8 mouse cellular contexts compared by ENCODE assay signal in genomic region chr17:23706212-23706611, GRCm38 (mm10). TPM values are rescaled to one million over a fixed set of nuclear protein-coding genes. Genes with fewer than 3 reads are reported as not detected.
DNase-seq lines count a peak whose midpoint lies in the region; ATAC-seq lines count a peak whose summit lies in the region.
"Had no signal": no experiment of that assay in that cellular context is flagged by ENCODE, and none has a peak within 500 bp of the region (broad histone marks: within the 10 kb centered on the region; RNA-seq: fewer than 3 reads in every experiment).

No protein-coding gene starts in this region.

- no peaks in the 10 kb centered on the region for H3K36me3 ChIP-seq in forebrain, embryonic 16.5 days (ENCODE audit: control insufficient read depth, insufficient read depth)
- H3K36me3 ChIP-seq in hindbrain, embryonic 14.5 days (replicated peaks; ENCODE audit: control insufficient read depth, insufficient read depth): no peaks in the 10 kb centered on the region

- 0% methylated on average over 3 of the region's 3 CpGs for WGBS in forebrain, embryonic 16.5 days
- WGBS in hindbrain, embryonic 14.5 days: 0% methylated on average over 3 of the region's 3 CpGs

- H3K9me3 ChIP-seq in forebrain, embryonic 16.5 days (ENCODE audit: control insufficient read depth, low read length): no peaks in the 10 kb centered on the region
- no peaks in the 10 kb centered on the region for H3K9me3 ChIP-seq in hindbrain, embryonic 14.5 days (ENCODE audit: control insufficient read depth, low read length)

- H3K4me2 ChIP-seq in forebrain, embryonic 16.5 days (ENCODE audit: low read length): no peak overlapping the region
- H3K4me2 ChIP-seq in hindbrain, embryonic 14.5 days (replicated peaks): no peak overlapping the region

- no peak overlapping the region for H3K9ac ChIP-seq in forebrain, embryonic 16.5 days (replicated peaks; ENCODE audit: low read depth, low read length)
- no peak overlapping the region for H3K9ac ChIP-seq in hindbrain, embryonic 14.5 days

- H3K27me3 ChIP-seq in forebrain, embryonic 16.5 days (replicated peaks; ENCODE audit: control insufficient read depth, insufficient read depth, low read length): 0 out of 2 replicates have a peak, but pooled peaks cover under 1% of the 10 kb centered on the region
- H3K27me3 ChIP-seq in hindbrain, embryonic 14.5 days (ENCODE audit: control insufficient read depth, insufficient read depth, low read length): peaks cover 19% of the 10 kb centered on the region; the same call in 1 of the 2 replicates

- DNase-seq in R1 (ENCODE audit: low read depth, low spot score): peak; percentile 75
- peak; percentile 80 to 89 for DNase-seq in cerebellum, adult 18-20 months
- peak; percentile 85 for DNase-seq in hindbrain, embryonic 14.5 days (ENCODE audit: low spot score)
- peak; percentile 67 to 84 for DNase-seq in layer of hippocampus, postnatal 25 days (ENCODE audit: extremely low spot score in 1 of 2, low spot score in 1 of 2)
- DNase-seq in right cerebral cortex, postnatal 4 days: peak; percentile 86

- peaks cover 5% of the 10 kb centered on the region for H3K4me1 ChIP-seq in forebrain, embryonic 16.5 days (replicated peaks; ENCODE audit: control insufficient read depth, insufficient read depth, low read length)
- no peaks in the 10 kb centered on the region for H3K4me1 ChIP-seq in hindbrain, embryonic 14.5 days (replicated peaks; ENCODE audit: control insufficient read depth, insufficient read depth, low read length)

- H3K27ac ChIP-seq in forebrain, embryonic 16.5 days (ENCODE audit: low read length): no peak overlapping the region
- no peak overlapping the region for H3K27ac ChIP-seq in hindbrain, embryonic 14.5 days

- ATAC-seq in forebrain, embryonic 16.5 days: peak; percentile 55
- peak; percentile 47 for ATAC-seq in hindbrain, embryonic 14.5 days (ENCODE audit: low FRiP score)
- peak; percentile 75 for ATAC-seq in megakaryocyte-erythroid progenitor cell, adult 5-6 weeks (replicated peaks; ENCODE audit: low FRiP score, low TSS enrichment, poor library complexity, severe bottlenecking)

- no peak overlapping the region for H3K4me3 ChIP-seq in forebrain, embryonic 16.5 days (replicated peaks; ENCODE audit: low read length)
- no peak overlapping the region for H3K4me3 ChIP-seq in hindbrain, embryonic 14.5 days (replicated peaks; ENCODE audit: low read length)
- H3K4me3 ChIP-seq: myocyte had no signal

RNA-seq across cellular contexts. Expression of gene 1520401A03Rik, which starts 16.4 kb away (rescaled TPM):
- polyA plus RNA-seq in forebrain, embryonic 16.5 days (2015; fragmentation: Nextera tagmentation; extraction: Ambion mirVana): not detected in 2 replicates
- 0.09 and 0.18 TPM in 2 replicates for polyA plus RNA-seq in hindbrain, embryonic 14.5 days (2014; fragmentation: Nextera tagmentation; extraction: Ambion mirVana)
- under 1 TPM; 0.17 to 0.61 TPM for total RNA-seq in layer of hippocampus, postnatal 25 days (2021)
- total RNA-seq in megakaryocyte-erythroid progenitor cell, adult 5-6 weeks (2014; fragmentation: Nextera tagmentation): not detected in 2 replicates
- total RNA-seq in megakaryocyte-erythroid progenitor cell, adult 5-6 weeks (2017): not detected in 2 replicates

RNA-seq across cellular contexts. Expression of gene Pkmyt1, which starts 19.9 kb away (rescaled TPM):
- polyA plus RNA-seq in forebrain, embryonic 16.5 days (2015; fragmentation: Nextera tagmentation; extraction: Ambion mirVana): 22.3 and 25.0 TPM in 2 replicates
- polyA plus RNA-seq in hindbrain, embryonic 14.5 days (2014; fragmentation: Nextera tagmentation; extraction: Ambion mirVana): 16.9 and 17.7 TPM in 2 replicates
- 1 to 10 TPM; 2.7 to 3.7 TPM for total RNA-seq in layer of hippocampus, postnatal 25 days (2021)
- 40.3 and 43.8 TPM in 2 replicates for total RNA-seq in megakaryocyte-erythroid progenitor cell, adult 5-6 weeks (2014; fragmentation: Nextera tagmentation)
- 8.1 and 10.6 TPM in 2 replicates for total RNA-seq in megakaryocyte-erythroid progenitor cell, adult 5-6 weeks (2017)

RNA-seq across cellular contexts. Expression of gene Cldn9, which starts 22.4 kb away (rescaled TPM):
- 1.4 TPM in 2 replicates for polyA plus RNA-seq in forebrain, embryonic 16.5 days (2015; fragmentation: Nextera tagmentation; extraction: Ambion mirVana)
- 1.7 and 2.6 TPM in 2 replicates for polyA plus RNA-seq in hindbrain, embryonic 14.5 days (2014; fragmentation: Nextera tagmentation; extraction: Ambion mirVana)
- total RNA-seq in layer of hippocampus, postnatal 25 days (2021): not detected
- not detected in 2 replicates for total RNA-seq in megakaryocyte-erythroid progenitor cell, adult 5-6 weeks (2014; fragmentation: Nextera tagmentation)
- not detected in 2 replicates for total RNA-seq in megakaryocyte-erythroid progenitor cell, adult 5-6 weeks (2017)

RNA-seq across cellular contexts. Expression of gene Cldn6, which starts 27.2 kb away (rescaled TPM):
- 0.24 and 0.45 TPM in 2 replicates for polyA plus RNA-seq in forebrain, embryonic 16.5 days (2015; fragmentation: Nextera tagmentation; extraction: Ambion mirVana)
- polyA plus RNA-seq in hindbrain, embryonic 14.5 days (2014; fragmentation: Nextera tagmentation; extraction: Ambion mirVana): 0.24 and 0.26 TPM in 2 replicates
- total RNA-seq in layer of hippocampus, postnatal 25 days (2021): not detected
- not detected in 2 replicates for total RNA-seq in megakaryocyte-erythroid progenitor cell, adult 5-6 weeks (2014; fragmentation: Nextera tagmentation)
- total RNA-seq in megakaryocyte-erythroid progenitor cell, adult 5-6 weeks (2017): not detected in 2 replicates
- polyA plus RNA-seq: myocyte had no signal

RNA-seq across cellular contexts. Expression of gene Tnfrsf12a, which starts 28.9 kb away (rescaled TPM):
- polyA plus RNA-seq in forebrain, embryonic 16.5 days (2015; fragmentation: Nextera tagmentation; extraction: Ambion mirVana): 2.9 and 4.8 TPM in 2 replicates
- polyA plus RNA-seq in hindbrain, embryonic 14.5 days (2014; fragmentation: Nextera tagmentation; extraction: Ambion mirVana): 3.1 and 3.7 TPM in 2 replicates
- total RNA-seq in layer of hippocampus, postnatal 25 days (2021): 1 to 10 TPM; 5.8 to 8.8 TPM
- total RNA-seq in megakaryocyte-erythroid progenitor cell, adult 5-6 weeks (2014; fragmentation: Nextera tagmentation): 0.94 and 4.5 TPM in 2 replicates
- total RNA-seq in megakaryocyte-erythroid progenitor cell, adult 5-6 weeks (2017): 10.7 and 15.6 TPM in 2 replicates
